Mouse (Mus musculus) thymus, adult 2 months (tissue): Measurements from ENCODE around the gene Gm9844.

Source experiments
- CTCF ChIP-seq: fragments of 200-500 bp; IDR thresholded peaks from 2 replicates; pipeline ENCODE4 v1.5.1; 2012; ENCODE audit warnings: mild to moderate bottlenecking, control low read depth, low read length, moderate library complexity, borderline replicate concordance; ENCODE audit not compliant: control insufficient read depth, poor library complexity, insufficient read depth; ENCODE audit errors: extremely low read depth
- POLR2A ChIP-seq: fragments of 200-500 bp; IDR thresholded peaks from 2 replicates; pipeline ENCODE4 v1.6.1; 2012; ENCODE audit warnings: mild to moderate bottlenecking, low read length, control low read depth, moderate library complexity; ENCODE audit not compliant: control insufficient read depth, poor library complexity, insufficient read depth; ENCODE audit errors: extremely low read depth

- TF ChIP-seq POLR2A (no peak), CTCF (no peak)
These were observed 22.6 kb upstream of the Gm9844 start for GRCm38 (mm10) chr7:24839410-24839808.
